Mouse (Mus musculus): ENCODE data around the gene Abhd12.
"Not testable (repeated sequence)": the region's sequence is repeated elsewhere in the genome, so short reads cannot be mapped to it uniquely, and the experiment has no call there.

GRCm38 (mm10) chr2:150947880-150948611, 43.5 kb upstream of the Abhd12 start:
- TF ChIP-seq CTCF, POLR2A (IDR thresholded peaks at IDR 0.05; ENCODE audit: insufficient read depth, low read depth, low read length): not testable (repeated sequence)
